Mouse (Mus musculus) right cerebral cortex, postnatal 10 days (tissue): ENCODE results near the gene Cux2.
A peak's percentile ranks its signal among the peaks of the same experiment; 100 is the strongest.
"Not testable (repeated sequence)": the region's sequence is repeated elsewhere in the genome, so short reads cannot be mapped to it uniquely, and the experiment has no call there.

Experiments
- DNase-seq, 2 experiments: peaks; one replicate each; pipeline ENCODE4 v3.0.0; 2021; ENCODE audit warnings: low spot score in 2 of 2

Gene Cux2

GRCm38 (mm10) chr5:121871515-121872030, 178.3 kb downstream of the Cux2 start:
- DNase-seq, result no peak

- no peak for DNase-seq
Observed at GRCm38 (mm10) chr5:121870832-121871231, 179.1 kb downstream of the Cux2 start.

DNA sequence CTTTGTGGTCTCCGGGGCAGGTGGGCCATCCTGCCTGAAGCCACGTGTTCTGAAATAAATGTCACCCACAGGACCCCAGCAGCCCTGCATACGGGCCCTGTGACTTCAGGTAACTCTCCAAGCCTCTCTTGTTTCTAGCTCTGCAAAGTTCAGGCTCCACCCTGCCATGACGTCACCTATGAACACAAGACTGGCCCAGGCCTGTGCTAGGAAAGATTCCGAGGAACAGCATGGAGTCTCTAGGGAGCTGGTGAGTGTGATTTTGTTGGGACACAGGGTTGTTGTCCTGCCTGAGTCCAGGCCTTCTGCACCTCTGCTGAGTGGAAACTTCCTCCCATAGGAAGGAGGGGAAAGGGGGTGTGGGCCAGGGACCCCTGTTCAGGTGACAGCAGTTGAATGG, 181.9 kb downstream of the Cux2 start:
- DNase-seq, result no peak

DNA sequence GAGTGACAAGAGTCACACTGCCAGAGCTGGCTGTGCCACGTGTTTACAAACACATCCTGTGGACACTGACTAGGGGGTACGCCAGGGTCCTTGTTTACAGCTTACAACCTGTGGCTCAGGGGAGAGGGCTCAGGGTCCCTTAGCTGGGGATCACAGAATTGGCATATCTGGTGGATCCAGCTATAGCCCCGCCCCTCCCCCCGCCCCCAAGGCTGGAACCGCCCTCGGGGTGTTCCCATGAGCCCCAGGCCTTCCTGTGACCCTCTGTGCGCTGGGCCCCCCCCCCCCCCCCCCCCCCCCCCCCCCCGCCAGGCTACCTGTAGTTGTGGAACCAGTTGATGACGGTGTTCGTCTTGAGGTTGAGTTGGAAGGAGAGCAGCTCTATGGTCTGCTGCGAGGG, 185.6 kb downstream of the Cux2 start:
- DNase-seq, result no peak

DNA sequence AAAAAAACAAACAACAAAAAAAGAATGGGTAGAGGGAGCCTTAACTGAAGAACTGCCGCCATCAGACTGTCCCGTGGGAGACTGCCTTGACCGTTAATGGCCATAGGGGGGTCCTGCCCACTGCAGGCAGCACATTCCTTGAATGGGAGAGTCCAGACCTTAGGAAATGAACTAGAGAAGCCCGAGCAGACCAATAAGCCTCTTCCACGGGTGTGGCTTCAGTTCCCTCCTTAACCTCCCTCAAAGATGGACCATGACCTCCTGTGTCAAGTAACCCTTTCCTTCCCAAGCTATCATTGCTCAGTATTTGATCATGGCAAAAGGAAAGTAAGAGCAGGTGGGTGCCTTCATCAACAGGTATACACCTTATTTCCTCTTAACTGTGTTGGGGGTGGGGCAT, 187.9 kb downstream of the Cux2 start:
- DNase-seq, result no peak

GRCm38 (mm10) chr5:121858427-121858826, 191.5 kb downstream of the Cux2 start:
- DNase-seq, result no peak

DNA sequence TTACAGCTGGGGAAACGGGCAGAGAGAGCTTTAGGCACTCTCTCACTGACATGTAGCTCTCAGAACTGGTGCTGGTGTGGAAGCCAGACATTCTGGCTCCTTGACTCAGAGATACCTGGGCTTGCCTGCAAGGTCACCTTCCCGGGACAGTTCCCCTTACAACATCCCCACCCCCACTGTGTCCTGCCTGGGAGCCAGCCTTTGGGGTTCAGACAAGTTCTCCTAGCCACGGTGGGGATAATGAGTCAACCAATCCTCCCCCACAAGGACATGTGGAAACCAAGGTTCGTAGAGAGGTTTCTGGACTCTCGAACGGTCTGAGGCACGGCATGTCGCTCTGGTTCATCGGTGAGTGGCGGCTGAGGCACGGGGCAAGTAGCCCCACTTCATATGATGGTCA, 193.2 kb downstream of the Cux2 start:
- DNase-seq, result no peak

- DNase-seq, result no peak
Observed at GRCm38 (mm10) chr5:121854768-121855167, 195.1 kb downstream of the Cux2 start.

DNA sequence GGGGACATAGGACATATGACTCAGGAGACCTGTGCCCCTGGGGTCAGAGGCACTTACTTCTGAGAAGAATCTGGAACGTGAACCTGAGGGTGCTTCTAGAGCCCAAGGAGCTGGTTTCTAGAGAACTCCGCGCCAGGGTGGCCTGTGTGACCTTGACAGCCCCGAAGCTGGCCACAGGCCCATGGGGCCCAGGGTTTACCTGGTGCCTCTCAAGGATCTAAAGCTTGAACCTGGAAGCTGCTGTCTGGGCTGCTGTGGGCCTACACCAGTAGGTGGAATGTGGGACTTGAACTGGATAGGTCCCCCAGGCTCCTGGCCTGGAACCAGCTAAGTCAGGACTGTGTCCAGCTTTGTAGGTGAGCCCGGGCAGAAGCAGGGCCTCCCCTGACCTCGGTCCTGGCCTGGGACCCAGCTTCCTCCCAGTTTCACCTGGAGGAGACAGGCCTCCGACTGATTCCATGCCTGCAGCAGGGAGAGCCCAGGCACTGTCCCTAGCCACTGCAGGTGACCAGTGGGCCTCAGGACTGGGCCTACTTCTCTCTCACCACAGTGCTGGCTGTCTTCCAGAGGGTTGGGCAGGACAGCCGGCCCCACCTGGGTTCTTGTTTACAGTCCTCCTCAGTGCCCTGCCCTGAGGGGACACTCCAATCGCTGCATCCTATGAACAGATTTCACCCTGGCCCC, 196.4 kb downstream of the Cux2 start:
- no peak for DNase-seq

GRCm38 (mm10) chr5:121849478-121850349, 200.2 kb downstream of the Cux2 start:
- no peak for DNase-seq

- DNase-seq, result peak; percentile 94 to 95
Observed at GRCm38 (mm10) chr5:121848743-121849142, 201.2 kb downstream of the Cux2 start, which contains the start of gene Pheta1. TSS of gene Pheta1 (plus strand) at chr5:121848984.

DNA sequence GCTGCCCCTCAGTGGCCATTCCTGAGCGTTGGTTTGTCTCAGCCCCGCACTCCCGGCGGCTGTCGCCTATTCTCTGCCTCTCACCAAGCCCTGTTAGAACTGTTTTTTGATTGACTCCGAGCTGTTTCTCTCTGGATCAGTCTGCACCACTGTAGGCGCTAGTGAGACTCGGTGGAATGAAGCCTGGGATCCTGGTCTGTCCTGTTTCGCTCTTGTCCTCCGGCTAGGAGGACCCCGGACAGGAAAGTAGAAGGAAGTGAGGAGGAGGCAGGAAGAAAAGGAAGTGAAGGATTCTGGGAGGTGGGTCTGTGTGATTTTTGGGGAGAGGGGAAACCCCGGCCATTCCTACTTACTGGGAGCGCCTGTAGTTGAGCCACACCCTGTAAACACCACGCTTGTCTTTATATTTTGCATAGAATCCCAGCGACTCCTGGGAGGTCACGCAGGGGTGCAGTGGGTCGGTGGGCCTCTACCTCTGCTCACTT, 201.8 kb downstream of the Cux2 start:
- DNase-seq, result no peak

DNA sequence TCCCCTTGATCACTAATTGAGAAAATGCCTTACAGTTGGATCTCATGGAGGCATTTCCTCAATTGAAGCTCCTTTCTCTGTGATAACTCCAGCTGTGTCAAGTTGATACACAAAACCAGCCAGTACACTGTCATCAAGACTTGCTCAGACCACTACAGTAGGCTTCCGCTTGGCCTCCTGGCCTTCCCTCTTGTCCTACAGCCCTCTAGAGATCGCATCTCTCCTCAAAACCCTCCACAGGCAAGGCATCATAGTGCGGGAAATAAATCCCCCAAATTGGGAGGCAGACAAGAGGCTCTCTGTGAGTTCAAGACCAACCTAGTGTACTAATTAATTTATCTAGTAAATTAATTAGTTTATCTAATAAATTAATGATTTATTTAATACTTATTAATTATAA, 202.6 kb downstream of the Cux2 start:
- DNase-seq, result not testable (repeated sequence)

- no peak for DNase-seq
Observed at GRCm38 (mm10) chr5:121846322-121846721, 203.6 kb downstream of the Cux2 start.

- no peak for DNase-seq
Observed at GRCm38 (mm10) chr5:121845361-121845760, 204.5 kb downstream of the Cux2 start.

- DNase-seq, result no peak
Observed at GRCm38 (mm10) chr5:121843138-121843905, 206.6 kb downstream of the Cux2 start.

GRCm38 (mm10) chr5:121842665-121843118, 207.2 kb downstream of the Cux2 start:
- DNase-seq, result peak; percentile 82 to 88

DNA sequence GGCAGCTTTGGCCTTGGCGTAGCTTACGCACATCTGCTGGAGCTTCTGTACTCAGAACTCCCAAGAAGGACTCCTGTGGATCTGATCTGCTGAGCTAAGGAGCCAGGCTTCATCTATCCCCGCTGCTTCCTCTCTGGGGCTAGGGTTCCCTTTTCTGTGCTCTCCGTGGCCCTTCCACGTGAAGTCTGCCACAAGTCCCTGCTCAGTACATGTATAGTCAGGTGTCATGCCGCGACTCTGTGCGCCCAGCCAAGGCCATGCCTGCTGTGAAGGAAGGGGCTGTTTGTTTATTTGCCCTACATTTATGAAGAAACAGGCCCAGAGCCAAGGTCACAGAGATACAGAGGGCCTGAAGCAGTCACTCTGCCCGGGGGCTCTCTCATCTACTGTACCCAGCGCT, 207.9 kb downstream of the Cux2 start:
- DNase-seq, result no peak

DNA sequence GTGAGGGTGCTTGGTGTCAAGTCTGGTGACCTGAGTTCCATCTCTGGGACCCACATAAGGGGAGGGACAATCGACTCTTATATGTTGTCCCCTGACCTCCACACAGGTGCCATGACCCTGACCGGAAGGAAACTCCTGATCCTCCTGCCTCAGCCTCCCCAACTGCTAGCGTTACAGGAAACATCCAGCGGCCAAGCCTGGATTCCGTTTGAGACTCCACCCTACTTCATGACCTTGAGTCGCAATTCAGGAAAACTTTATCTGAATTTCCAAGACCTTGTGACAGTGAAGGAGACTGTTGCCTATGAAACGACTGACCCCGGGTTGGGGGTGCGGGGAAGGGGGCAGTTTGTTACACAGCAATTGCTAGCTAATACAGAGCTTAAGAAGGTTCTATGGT, 208.4 kb downstream of the Cux2 start:
- no peak for DNase-seq

DNA sequence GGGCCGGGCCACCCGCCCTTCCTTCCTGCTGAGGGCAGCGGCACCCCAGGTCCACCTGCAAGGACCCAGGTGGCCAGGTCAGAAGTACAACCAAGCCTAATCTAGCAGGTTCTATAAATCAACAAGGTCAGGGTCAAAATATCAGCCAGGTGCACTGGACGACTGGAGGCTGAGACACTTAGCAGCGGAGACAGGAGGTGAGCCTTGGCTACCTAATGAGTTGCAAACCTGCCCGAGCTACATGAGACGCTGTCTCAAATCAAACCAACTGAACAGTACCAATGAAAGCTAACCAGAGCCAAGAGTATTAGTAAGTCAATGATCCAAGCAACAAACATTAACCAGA, 210.8 kb downstream of the Cux2 start:
- no peak for DNase-seq

- DNase-seq, result peak; percentile 71 to 78
Observed at GRCm38 (mm10) chr5:121838341-121839127, 211.4 kb downstream of the Cux2 start.
